Mouse (Mus musculus) neutrophil, adult 5-6 weeks (primary cell): ENCODE results near the gene Myf5. TPM values are rescaled to one million over a fixed set of nuclear protein-coding genes. Genes with fewer than 3 reads are reported as not detected.

ENCODE experiments used
- ATAC-seq: fragments of 151-379, 151-347 bp; 2 replicates; pipeline ENCODE4 v1.8.0; 2017; ENCODE audit warnings: mild to moderate bottlenecking, moderate TSS enrichment; ENCODE audit not compliant: insufficient number of reproducible peaks, poor library complexity, low FRiP score, severe bottlenecking; ENCODE audit errors: extremely low read depth
- total RNA-seq: library from RNA; stranded (forward); fragments of 200-1000 nt; gene quantifications from 2 replicates; pipeline ENCODE4 v1.2.3, GENCODE M21; 2017

The Myf5 gene
- not detected in 2 replicates for total RNA-seq

DNA sequence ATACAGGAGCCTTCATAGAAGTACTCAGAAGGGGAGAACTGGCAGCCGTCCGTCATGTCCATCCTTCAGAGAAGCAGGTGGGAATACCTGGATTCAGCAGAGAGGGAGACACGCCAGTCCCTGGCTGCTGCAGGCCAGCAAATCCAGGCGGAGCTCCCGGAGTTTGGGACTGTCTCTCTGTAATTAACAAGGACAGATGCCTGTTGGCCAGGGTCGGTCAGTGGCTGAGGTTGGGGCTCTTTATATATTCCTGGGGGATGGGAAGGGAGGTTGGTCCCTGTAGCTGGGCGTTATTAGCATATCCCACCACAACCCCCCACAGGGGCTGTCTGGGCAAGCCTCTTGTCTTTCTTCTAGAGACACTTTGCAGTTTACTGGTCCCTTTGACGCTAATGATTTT is at the start of gene Myf5:
Gene Myf5, minus strand, starts transcription at position 265 of the 400 bp plus-strand sequence.
- ATAC-seq = no peak

DNA sequence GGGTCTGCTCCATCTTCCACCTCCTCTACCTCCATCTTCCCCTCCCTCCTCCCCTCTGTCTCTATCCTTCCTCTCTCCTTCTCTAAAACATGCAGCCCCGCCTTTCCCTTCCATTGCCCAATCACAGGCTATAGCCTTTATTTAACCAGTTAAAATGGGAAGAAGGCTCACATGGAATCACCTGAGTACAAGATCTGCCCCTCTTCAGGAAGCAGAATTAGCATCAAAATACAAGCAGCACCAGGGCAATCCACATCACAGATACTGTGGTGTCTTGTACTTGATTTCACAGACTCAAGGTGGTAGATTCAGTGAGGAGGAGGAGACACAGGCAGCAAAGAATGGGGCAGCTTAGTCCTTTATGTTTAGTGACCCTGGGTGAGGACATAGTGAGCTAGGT is 42.8 kb upstream of the Myf5 start:
- ATAC-seq = no peak

DNA sequence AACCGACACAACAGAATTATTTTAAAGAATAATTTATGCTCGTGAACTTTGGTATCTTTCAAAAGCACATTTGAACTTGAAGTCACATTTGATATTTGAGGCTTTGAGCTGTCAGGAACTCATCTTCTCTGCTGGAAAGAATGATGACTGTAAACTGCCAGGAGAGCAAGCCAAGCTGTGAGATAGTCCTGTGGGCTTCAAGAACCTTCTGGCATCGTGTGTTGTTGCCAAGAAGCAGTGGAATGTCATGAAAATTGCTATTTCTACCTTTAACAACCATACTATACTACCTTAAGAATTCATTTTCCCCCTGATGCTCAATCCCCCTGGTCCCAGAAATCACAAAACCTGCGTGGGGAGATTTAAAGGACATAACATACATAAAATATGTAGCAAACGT is 33.3 kb upstream of the Myf5 start:
- no peak for ATAC-seq

GRCm38 (mm10) chr10:107516641-107517040 is 30.7 kb upstream of the Myf5 start:
- ATAC-seq = no peak

GRCm38 (mm10) chr10:107514735-107515134 is 28.8 kb upstream of the Myf5 start:
- ATAC-seq = no peak

DNA sequence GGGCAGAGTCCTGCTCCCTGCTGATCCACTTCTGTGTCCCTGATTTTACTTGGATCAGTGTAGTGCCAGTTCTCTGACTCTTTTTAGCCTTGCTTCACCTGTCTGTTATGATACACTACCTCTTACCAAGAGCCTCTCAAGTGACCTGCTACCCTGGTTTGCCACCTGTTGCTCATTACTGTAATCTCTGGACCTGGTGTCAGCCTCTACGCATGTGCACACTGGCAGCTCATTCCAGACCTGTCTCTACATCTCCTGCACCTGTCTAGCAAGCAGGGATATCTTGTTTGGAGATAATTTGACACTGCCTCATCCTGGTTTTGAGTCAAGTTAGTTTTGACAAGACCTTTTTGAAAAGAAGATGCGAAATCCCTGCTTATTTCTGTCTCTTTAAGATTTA is 20.5 kb upstream of the Myf5 start:
- no peak for ATAC-seq

DNA sequence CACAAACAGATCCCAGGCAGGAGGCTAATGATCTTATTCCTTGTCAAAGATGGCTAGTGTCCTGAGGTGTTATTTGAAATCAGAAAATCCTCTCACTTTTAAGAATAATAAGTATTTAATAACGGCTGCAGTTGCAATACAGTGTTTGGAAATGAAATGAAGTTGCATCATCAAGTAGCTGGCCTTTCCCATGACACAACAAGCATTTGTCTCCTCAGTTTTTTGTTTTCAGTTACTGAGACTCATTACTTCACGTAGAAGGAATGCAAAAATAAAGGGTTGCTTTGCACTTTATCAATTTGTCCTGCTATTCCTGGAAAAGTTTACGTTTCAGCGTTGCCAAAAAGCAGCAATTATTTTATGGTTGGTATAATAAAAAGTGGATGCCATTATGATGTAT is 17.5 kb upstream of the Myf5 start:
- ATAC-seq = no peak

DNA sequence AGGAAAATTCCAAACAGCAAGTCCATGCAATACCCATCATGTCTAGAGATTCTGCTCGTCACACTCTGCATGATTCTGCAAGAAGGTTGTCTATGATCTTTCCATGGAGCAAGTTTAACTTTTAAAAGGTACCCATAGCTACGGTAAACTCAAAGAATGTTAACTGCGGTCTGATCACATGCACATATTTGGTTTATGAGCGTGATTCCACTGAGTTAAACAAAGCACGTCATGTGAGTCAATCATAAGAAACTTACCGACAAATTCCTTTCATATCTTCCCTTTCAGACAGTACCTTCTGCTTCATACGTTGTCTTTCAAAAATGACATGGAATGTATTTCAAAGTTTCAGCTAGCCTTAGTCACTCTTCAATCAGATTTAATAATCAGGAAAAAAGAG is 16.3 kb upstream of the Myf5 start:
- ATAC-seq = no peak

DNA sequence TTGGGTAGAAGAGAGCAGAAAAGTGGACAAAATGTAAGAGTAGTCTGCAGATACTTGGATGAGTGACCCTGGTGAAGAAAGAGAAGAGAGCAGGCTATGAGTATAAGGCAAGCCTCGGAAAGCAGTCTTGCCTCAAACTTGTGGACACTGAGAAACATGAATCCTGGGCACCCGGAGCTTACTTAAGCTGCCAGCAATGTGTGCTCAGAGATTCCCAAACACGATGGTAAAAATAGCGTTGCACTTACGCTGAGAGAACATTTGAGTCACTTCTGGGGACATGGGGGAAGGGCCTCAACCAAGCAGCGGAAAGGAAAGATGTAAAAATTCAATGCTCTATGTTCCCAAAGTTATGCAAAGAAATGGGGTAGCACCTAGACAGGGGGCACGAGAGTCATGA is 13.7 kb upstream of the Myf5 start:
- ATAC-seq = no peak

DNA sequence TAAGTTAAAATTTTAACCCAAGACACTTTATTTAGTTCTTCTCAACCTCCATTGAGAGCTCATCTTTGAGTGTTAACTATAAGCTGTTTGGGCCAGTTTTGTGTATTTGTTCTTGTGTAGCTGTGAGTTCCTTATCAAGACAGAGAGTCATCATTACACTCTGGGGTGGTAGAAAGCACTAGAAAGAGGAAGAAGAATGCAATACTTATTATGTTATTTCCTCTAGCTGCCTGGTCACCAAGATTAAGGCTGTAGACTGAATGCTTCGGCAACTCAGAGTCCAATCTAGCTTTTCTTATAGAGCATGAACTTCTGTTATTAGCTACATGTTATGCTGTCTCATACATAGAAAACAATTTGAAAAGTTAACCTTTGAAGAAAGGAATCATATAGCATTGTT is 10.5 kb upstream of the Myf5 start:
- ATAC-seq = no peak

- ATAC-seq = no peak
Observed at GRCm38 (mm10) chr10:107494568-107494967, 8.6 kb upstream of the Myf5 start, which contains the start of gene Myf6. Myf6 (minus strand) TSS chr10:107494737.

GRCm38 (mm10) chr10:107493580-107494474 is 7.9 kb upstream of the Myf5 start:
- no peak for ATAC-seq

DNA sequence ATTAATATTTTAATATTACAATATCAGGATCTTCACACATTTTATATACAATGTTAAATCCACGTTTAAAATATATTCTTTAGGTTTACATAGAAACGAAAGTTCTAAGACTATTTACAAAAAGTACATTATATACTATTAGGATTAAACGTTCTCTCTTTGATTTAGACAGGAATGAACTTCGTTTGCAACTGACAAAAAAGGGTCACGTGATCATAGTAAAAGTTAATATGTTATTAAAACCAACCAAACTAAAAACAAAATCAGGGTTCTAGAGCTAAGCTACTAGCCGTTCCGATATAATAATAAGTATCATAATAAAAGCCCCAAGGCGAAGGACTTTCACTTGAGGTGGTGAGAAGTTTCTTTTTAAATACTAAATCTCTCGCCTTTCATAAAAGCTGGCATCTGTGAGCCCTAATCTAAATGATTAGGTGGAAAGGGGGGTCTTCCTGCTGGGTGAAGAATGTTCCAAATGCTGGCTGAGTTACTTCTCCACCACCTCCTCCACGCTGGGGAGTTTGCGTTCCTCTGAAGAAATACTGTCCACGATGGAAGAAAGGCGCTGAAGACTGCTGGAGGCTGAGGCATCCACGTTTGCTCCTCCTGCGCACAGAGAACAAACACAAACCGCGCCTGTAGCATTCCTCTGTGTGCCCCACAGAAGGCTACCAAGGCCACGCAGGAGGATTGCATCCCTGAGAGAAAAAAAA is 7.1 kb upstream of the Myf5 start:
- no peak for ATAC-seq

GRCm38 (mm10) chr10:107488654-107489315 is 2.9 kb upstream of the Myf5 start:
- ATAC-seq = no peak

GRCm38 (mm10) chr10:107486770-107487169 is 836 bp upstream of the Myf5 start:
- ATAC-seq = no peak

GRCm38 (mm10) chr10:107484050-107484449 is 1.9 kb downstream of the Myf5 start:
- no peak for ATAC-seq

DNA sequence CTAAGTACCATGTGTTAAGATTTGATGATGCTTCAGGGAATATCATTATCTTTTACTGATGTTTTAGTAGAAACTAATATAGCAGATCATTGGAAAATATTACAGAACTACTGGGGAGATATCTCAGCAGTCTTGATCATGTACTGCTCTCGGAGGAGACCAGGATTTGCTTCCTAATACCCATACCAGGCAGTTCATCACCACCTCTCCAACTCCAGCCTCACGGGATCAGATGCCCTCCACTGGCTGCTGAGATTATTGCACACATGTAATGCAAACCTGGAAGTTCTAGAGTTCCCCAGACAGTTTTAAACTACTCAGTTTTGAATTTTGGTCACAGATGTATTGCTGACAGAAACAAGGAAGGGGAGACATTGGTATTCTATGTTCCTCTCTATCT is 12.4 kb downstream of the Myf5 start:
- no peak for ATAC-seq

- ATAC-seq = no peak
Observed at GRCm38 (mm10) chr10:107471712-107472111, 14.2 kb downstream of the Myf5 start.

GRCm38 (mm10) chr10:107467819-107468218 is 18.1 kb downstream of the Myf5 start:
- ATAC-seq = no peak
